Mouse (Mus musculus) liver, embryonic 14.5 days (tissue): Measurements from ENCODE around the gene Dnajc16.

Experiments used
- CTCF ChIP-seq: IDR thresholded peaks from 2 replicates; pipeline ENCODE4 v1.5.1; 2016; ENCODE audit warnings: antibody characterized with exemption, low read depth, control low read depth
- EP300 ChIP-seq: IDR thresholded peaks from 2 replicates; pipeline ENCODE4 v1.6.1; 2016; ENCODE audit warnings: antibody characterized with exemption, low read depth

- TF ChIP-seq EP300 (no peak), CTCF (no peak)
These were observed 53.9 kb downstream of the Dnajc16 start for GRCm38 (mm10) chr4:141736856-141737255.
